Mouse (Mus musculus) fat pad, adult 2 months (tissue): Measurements from ENCODE around the gene Amotl1.
A peak's percentile ranks its signal among the peaks of the same experiment; 100 is the strongest.
"Not testable (repeated sequence)": the region's sequence is repeated elsewhere in the genome, so short reads cannot be mapped to it uniquely, and the experiment has no call there.

Source experiments
- DNase-seq: peaks from one replicate; pipeline ENCODE4 v3.0.0-alpha.2; 2011; ENCODE audit warnings: low read depth, low spot score; ENCODE audit errors: extremely low read depth

Amotl1 gene

GRCm38 (mm10) chr9:14644956-14645355 lies at the start of gene Amotl1:
Gene Amotl1 (minus strand): TSS chr9:14645056.
- no peak for DNase-seq

GRCm38 (mm10) chr9:14689376-14690108 lies 44.7 kb upstream of the Amotl1 start:
- DNase-seq = no peak

GRCm38 (mm10) chr9:14684363-14684762 lies 39.5 kb upstream of the Amotl1 start:
- no peak for DNase-seq

GRCm38 (mm10) chr9:14682741-14683140 lies 37.9 kb upstream of the Amotl1 start:
- no peak for DNase-seq

GRCm38 (mm10) chr9:14680584-14680983 lies 35.7 kb upstream of the Amotl1 start:
- DNase-seq = no peak

GRCm38 (mm10) chr9:14675707-14676691 lies 31.1 kb upstream of the Amotl1 start:
- DNase-seq = peak; percentile 69

- no peak for DNase-seq
These were observed 29.6 kb upstream of the Amotl1 start for GRCm38 (mm10) chr9:14674506-14674905.

- no peak for DNase-seq
These were observed 28.3 kb upstream of the Amotl1 start for GRCm38 (mm10) chr9:14673109-14673508.

GRCm38 (mm10) chr9:14671965-14672364 lies 27.1 kb upstream of the Amotl1 start:
- not testable (repeated sequence) for DNase-seq

- no peak for DNase-seq
These were observed 23.5 kb upstream of the Amotl1 start for GRCm38 (mm10) chr9:14668382-14668781.

GRCm38 (mm10) chr9:14666071-14666470 lies 21.2 kb upstream of the Amotl1 start:
- no peak for DNase-seq

GRCm38 (mm10) chr9:14663591-14663990 lies 18.7 kb upstream of the Amotl1 start:
- no peak for DNase-seq

GRCm38 (mm10) chr9:14662876-14663275 lies 18.0 kb upstream of the Amotl1 start:
- peak; percentile 71 for DNase-seq

- peak; percentile 74 for DNase-seq
These were observed 17.3 kb upstream of the Amotl1 start for GRCm38 (mm10) chr9:14662138-14662537.

GRCm38 (mm10) chr9:14657926-14658325 lies 13.1 kb upstream of the Amotl1 start:
- DNase-seq = no peak

- no peak for DNase-seq
These were observed 9.2 kb upstream of the Amotl1 start for GRCm38 (mm10) chr9:14654010-14654409.

GRCm38 (mm10) chr9:14652761-14653160 lies 7.9 kb upstream of the Amotl1 start:
- DNase-seq = no peak

- no peak for DNase-seq
These were observed 3.0 kb upstream of the Amotl1 start for GRCm38 (mm10) chr9:14647849-14648248.

GRCm38 (mm10) chr9:14646641-14647040 lies 1.8 kb upstream of the Amotl1 start:
- no peak for DNase-seq

GRCm38 (mm10) chr9:14646061-14646460 lies 1.2 kb upstream of the Amotl1 start:
- DNase-seq = no peak

GRCm38 (mm10) chr9:14643328-14643727 lies 1.5 kb downstream of the Amotl1 start:
- DNase-seq = no peak
